Mouse (Mus musculus) liver, embryonic 12.5 days (tissue): ENCODE measurements around the gene Tmem235. TPM values are rescaled to one million over a fixed set of nuclear protein-coding genes. Genes with fewer than 3 reads are reported as not detected.

Source experiments
- ATAC-seq: fragments of 200-750 bp; cut with Nextera tagmentation; 2 replicates; pipeline ENCODE4 v1.8.0; 2017; ENCODE audit warnings: moderate number of reproducible peaks, mild to moderate bottlenecking, moderate library complexity
- H3K27ac ChIP-seq: fragments of 300-500 bp; sonication (generic); 2 replicates; pipeline ENCODE4 v1.5.1; 2016; ENCODE audit warnings: mild to moderate bottlenecking
- H3K27me3 ChIP-seq: fragments of 300-500 bp; sonication (generic); replicated peaks from 2 replicates; pipeline ENCODE4 v1.6.1; 2016; ENCODE audit warnings: mild to moderate bottlenecking, moderate library complexity
- H3K36me3 ChIP-seq: fragments of 300-500 bp; sonication (generic); 2 replicates; pipeline ENCODE4 v1.6.1; 2016; ENCODE audit warnings: mild to moderate bottlenecking, moderate library complexity
- H3K4me1 ChIP-seq: fragments of 300-500 bp; sonication (generic); 2 replicates; pipeline ENCODE4 v1.6.1; 2016
- H3K4me2 ChIP-seq: fragments of 300-500 bp; sonication (generic); 2 replicates; pipeline ENCODE4 v1.6.1; 2016; ENCODE audit warnings: mild to moderate bottlenecking, moderate library complexity
- H3K4me3 ChIP-seq: fragments of 300-500 bp; sonication (generic); 2 replicates; pipeline ENCODE4 v1.5.1; 2016; ENCODE audit warnings: mild to moderate bottlenecking, moderate library complexity
- H3K9ac ChIP-seq: fragments of 300-500 bp; sonication (generic); 2 replicates; pipeline ENCODE4 v1.6.1; 2016; ENCODE audit warnings: mild to moderate bottlenecking, moderate library complexity
- H3K9me3 ChIP-seq: fragments of 300-500 bp; sonication (generic); replicated peaks from 2 replicates; pipeline ENCODE4 v1.6.1; 2016; ENCODE audit warnings: mild to moderate bottlenecking, moderate library complexity
- WGBS: fragments of 180-500 bp; shearing (Covaris S2); methylation state at CpG from one replicate; pipeline ENCODE4 v1.1.7; 2016; ENCODE audit not compliant: insufficient replicate concordance; 5-methylcytosine and 5-hydroxymethylcytosine counted together
- polyA plus RNA-seq: library from polyadenylated mRNA; unstranded; fragments of >200 nt; fragmentation: Nextera tagmentation; extraction: Ambion mirVana; gene quantifications from 2 replicates; pipeline ENCODE4 v1.2.1, GENCODE M21; 2016

Tmem235 gene
- polyA plus RNA-seq, 1 experiment from 2014 or later = not detected

- peak overlapping the region; percentile 59 for H3K4me2 ChIP-seq
- no peaks in the 10 kb centered on the region for H3K36me3 ChIP-seq
- 25% methylated on average over 13 of the region's 13 CpGs for WGBS
- no peak overlapping the region; the same call in 1 of the 2 replicates for H3K9ac ChIP-seq
- peaks cover 92% of the 10 kb centered on the region for H3K4me1 ChIP-seq
- H3K4me3 ChIP-seq = 0 out of 2 replicates have a peak overlapping the region, but pooled peaks have one; percentile 3
- no peaks in the 10 kb centered on the region for H3K27me3 ChIP-seq
- no peaks in the 10 kb centered on the region for H3K9me3 ChIP-seq
- H3K27ac ChIP-seq = peak overlapping the region; percentile 93
- ATAC-seq = no peak
Observed at GRCm38 (mm10) chr11:117836306-117836705, 24.2 kb upstream of the Tmem235 start.

DNA sequence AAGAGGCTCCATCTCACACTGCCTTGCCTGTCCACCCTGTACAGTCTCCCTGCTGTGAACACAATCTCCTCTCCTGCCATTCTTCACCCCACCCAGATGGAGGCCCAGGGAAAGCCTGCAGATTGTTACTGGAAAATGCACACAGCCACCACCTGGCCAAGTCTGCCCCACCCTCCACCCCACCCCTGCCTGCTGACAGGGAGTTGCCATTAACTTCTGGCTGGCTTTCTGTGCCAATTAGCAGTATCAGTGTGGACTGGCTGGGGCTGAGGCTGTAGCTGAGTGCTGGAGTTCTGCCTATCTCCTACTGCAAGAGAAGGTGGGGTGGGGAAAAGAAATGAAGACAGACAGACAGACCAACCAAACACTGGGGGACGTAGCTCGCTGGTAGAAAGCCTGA is 22.0 kb upstream of the Tmem235 start:
- Histone ChIP-seq H3K9ac (peak overlapping the region; percentile 45), H3K27me3 (no peaks in the 10 kb centered on the region), H3K9me3 (no peaks in the 10 kb centered on the region), H3K27ac (peak overlapping the region; percentile 93), H3K4me2 (peak overlapping the region; percentile 57), H3K4me1 (peaks cover 74% of the 10 kb centered on the region), H3K36me3 (no peaks in the 10 kb centered on the region), H3K4me3 (no peak overlapping the region)
- peak; percentile 98 for ATAC-seq
- WGBS = 31% methylated on average over 2 of the region's 2 CpGs

- Histone ChIP-seq H3K9me3 (no peaks in the 10 kb centered on the region), H3K4me1 (peaks cover 70% of the 10 kb centered on the region), H3K4me3 (no peak overlapping the region), H3K4me2 (peak overlapping the region; percentile 57), H3K36me3 (no peaks in the 10 kb centered on the region), H3K27me3 (no peaks in the 10 kb centered on the region), H3K27ac (peak overlapping the region; percentile 93), H3K9ac (peak overlapping the region; percentile 45)
- 43% methylated on average over 1 of the region's 1 CpGs for WGBS
- no peak for ATAC-seq
Observed at GRCm38 (mm10) chr11:117839021-117839420, 21.5 kb upstream of the Tmem235 start.

DNA sequence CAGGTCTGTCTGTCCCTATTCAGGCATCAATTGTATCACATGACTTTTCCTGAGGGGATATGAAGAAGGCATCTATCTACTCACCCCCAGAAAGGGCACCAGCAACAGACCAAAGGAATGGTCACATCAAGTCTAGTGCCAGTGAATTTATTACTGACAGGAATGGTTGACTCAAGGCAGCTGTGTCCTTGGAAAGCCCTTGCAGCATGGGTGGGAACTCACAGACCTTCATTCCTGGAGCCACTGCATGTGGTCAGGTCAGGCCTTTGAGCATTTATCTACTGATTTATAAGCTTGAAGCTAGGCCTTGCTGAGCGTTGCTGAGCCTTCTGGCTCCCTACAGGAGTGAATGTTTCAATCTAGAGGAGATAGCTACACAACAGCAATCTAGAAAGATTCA is 19.6 kb upstream of the Tmem235 start:
- no peaks in the 10 kb centered on the region for H3K36me3 ChIP-seq
- no peaks in the 10 kb centered on the region for H3K27me3 ChIP-seq
- no peak overlapping the region for H3K4me3 ChIP-seq
- ATAC-seq = no peak
- H3K27ac ChIP-seq = peak overlapping the region; percentile 57
- no peak overlapping the region for H3K4me2 ChIP-seq
- H3K9ac ChIP-seq = peak overlapping the region; percentile 37; the same call in 1 of the 2 replicates
- H3K4me1 ChIP-seq = peaks cover 59% of the 10 kb centered on the region
- WGBS = 59% methylated on average over 1 of the region's 1 CpGs
- no peaks in the 10 kb centered on the region for H3K9me3 ChIP-seq

GRCm38 (mm10) chr11:117843434-117843833 is 17.1 kb upstream of the Tmem235 start:
- peaks cover 56% of the 10 kb centered on the region for H3K4me1 ChIP-seq

DNA sequence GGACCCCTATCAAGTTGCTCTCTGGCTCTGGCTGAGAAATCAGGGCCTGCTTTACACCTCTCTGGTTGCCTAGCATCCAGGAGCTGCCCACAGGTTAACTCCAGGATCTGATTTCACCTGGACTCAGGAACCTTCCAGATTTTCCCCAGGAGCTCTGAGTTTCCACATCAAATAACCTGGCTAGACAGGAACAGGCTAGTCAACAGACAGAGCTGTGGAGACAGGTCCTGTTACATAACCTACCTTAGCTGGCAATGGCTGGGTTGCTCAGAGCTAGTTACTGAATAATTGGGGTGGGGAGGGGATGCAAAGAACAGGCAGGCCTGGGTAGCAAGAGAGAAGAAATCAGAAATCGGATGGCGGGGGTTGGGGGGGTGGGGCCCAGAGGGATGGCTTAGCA is 15.6 kb upstream of the Tmem235 start:
- H3K9ac ChIP-seq = no peak overlapping the region
- peak overlapping the region; percentile 57 for H3K27ac ChIP-seq
- H3K4me3 ChIP-seq = no peak overlapping the region
- 45% methylated on average over 2 of the region's 2 CpGs for WGBS
- H3K9me3 ChIP-seq = no peaks in the 10 kb centered on the region
- H3K36me3 ChIP-seq = no peaks in the 10 kb centered on the region
- ATAC-seq = no peak
- H3K4me1 ChIP-seq = peaks cover 44% of the 10 kb centered on the region
- H3K4me2 ChIP-seq = no peak overlapping the region
- H3K27me3 ChIP-seq = no peaks in the 10 kb centered on the region

More at GRCm38 (mm10) chr11:117843434-117843833, 17.1 kb upstream of the Tmem235 start:
- ATAC-seq = no peak
- Histone ChIP-seq H3K4me3 (no peak overlapping the region), H3K9ac (no peak overlapping the region), H3K36me3 (no peaks in the 10 kb centered on the region), H3K9me3 (no peaks in the 10 kb centered on the region), H3K27me3 (no peaks in the 10 kb centered on the region), H3K4me2 (no peak overlapping the region), H3K27ac (no peak overlapping the region)
- 61% methylated on average over 2 of the region's 2 CpGs for WGBS

DNA sequence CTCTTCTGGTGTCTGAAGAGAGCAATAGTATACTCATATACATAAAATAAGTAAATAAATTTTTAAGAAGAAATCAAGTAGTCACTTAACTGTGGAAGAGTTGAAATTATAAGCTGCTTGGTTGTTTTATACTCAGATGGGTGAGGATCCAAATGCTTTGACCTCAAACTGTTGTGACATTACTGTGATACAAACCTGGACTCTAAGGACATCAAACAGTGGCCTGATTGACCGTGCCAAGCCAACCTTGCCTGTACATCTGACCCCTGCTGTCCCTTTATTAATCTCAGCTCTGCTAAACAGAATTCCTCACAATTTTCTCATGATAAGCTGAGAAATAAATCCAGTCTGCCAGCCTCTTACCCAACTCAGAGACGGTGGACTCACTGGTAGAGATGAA is 14.9 kb upstream of the Tmem235 start:
- H3K9ac ChIP-seq = no peak overlapping the region
- H3K27me3 ChIP-seq = no peaks in the 10 kb centered on the region
- peaks cover 44% of the 10 kb centered on the region for H3K4me1 ChIP-seq
- no peaks in the 10 kb centered on the region for H3K9me3 ChIP-seq
- H3K4me2 ChIP-seq = no peak overlapping the region
- peaks cover 5% of the 10 kb centered on the region for H3K36me3 ChIP-seq
- ATAC-seq = no peak
- H3K4me3 ChIP-seq = no peak overlapping the region
- H3K27ac ChIP-seq = no peak overlapping the region
- 58% methylated on average over 2 of the region's 2 CpGs for WGBS

GRCm38 (mm10) chr11:117846640-117847039 is 13.9 kb upstream of the Tmem235 start:
- H3K9ac ChIP-seq = no peak overlapping the region
- H3K4me2 ChIP-seq = no peak overlapping the region
- H3K36me3 ChIP-seq = peaks cover 14% of the 10 kb centered on the region
- peaks cover 45% of the 10 kb centered on the region for H3K4me1 ChIP-seq
- peak overlapping the region; percentile 62; the same call in 1 of the 2 replicates for H3K27ac ChIP-seq
- H3K27me3 ChIP-seq = no peaks in the 10 kb centered on the region
- WGBS = 48% methylated on average over 5 of the region's 5 CpGs
- H3K4me3 ChIP-seq = no peak overlapping the region
- ATAC-seq = no peak
- H3K9me3 ChIP-seq = no peaks in the 10 kb centered on the region

- peaks cover 24% of the 10 kb centered on the region for H3K36me3 ChIP-seq
- H3K27ac ChIP-seq = peak overlapping the region; percentile 91
- H3K4me2 ChIP-seq = peak overlapping the region; percentile 87
- no peak for ATAC-seq
- peaks cover 53% of the 10 kb centered on the region for H3K4me1 ChIP-seq
- no peaks in the 10 kb centered on the region for H3K27me3 ChIP-seq
- peak overlapping the region; percentile 87 for H3K4me3 ChIP-seq
- peak overlapping the region; percentile 92 for H3K9ac ChIP-seq
- H3K9me3 ChIP-seq = no peaks in the 10 kb centered on the region
- 65% methylated on average over 7 of the region's 7 CpGs for WGBS
Observed at GRCm38 (mm10) chr11:117847593-117848215, 12.8 kb upstream of the Tmem235 start.

DNA sequence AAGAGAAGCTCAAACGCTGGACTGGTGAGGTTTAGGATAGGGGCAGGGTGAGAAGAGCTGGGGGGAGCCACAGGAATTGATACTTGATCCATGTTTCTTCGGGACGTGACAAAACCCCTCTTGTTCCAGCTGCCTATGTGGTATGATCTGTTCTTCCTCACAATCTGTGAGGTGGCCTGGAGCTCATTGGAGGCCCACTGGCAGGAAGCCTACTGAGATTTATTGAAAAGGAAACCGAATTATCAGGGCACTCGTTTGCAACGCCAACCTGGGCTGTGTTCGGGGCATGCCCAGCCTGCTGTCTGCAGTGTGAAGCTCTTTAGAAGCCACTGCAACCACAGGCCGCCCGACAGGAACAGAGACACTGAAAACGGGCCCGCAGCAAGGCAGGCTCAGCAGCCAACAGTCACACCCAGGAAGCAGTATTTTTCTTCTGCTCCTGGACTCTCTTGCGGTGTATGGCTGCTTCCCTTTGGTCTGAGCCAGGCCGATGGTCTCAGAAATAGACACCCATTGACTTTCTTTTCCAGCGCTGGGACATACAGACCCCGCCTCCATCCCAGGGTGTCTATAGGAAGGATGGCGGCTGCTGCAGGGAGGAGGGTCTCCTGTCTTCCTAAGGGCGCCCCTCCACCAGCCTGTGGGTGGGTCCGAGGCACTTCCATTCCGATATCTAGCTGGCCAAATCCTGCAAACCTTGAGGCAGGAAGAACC is 12.1 kb upstream of the Tmem235 start:
- peaks cover 53% of the 10 kb centered on the region for H3K4me1 ChIP-seq
- H3K27me3 ChIP-seq = no peaks in the 10 kb centered on the region
- H3K4me2 ChIP-seq = peak overlapping the region; percentile 87
- peak overlapping the region; percentile 92 for H3K9ac ChIP-seq
- peak overlapping the region; percentile 87 for H3K4me3 ChIP-seq
- peaks cover 31% of the 10 kb centered on the region for H3K36me3 ChIP-seq
- peak overlapping the region; percentile 91 for H3K27ac ChIP-seq
- WGBS = 8% methylated on average over 19 of the region's 19 CpGs
- ATAC-seq = peak; percentile 53
- H3K9me3 ChIP-seq = no peaks in the 10 kb centered on the region

DNA sequence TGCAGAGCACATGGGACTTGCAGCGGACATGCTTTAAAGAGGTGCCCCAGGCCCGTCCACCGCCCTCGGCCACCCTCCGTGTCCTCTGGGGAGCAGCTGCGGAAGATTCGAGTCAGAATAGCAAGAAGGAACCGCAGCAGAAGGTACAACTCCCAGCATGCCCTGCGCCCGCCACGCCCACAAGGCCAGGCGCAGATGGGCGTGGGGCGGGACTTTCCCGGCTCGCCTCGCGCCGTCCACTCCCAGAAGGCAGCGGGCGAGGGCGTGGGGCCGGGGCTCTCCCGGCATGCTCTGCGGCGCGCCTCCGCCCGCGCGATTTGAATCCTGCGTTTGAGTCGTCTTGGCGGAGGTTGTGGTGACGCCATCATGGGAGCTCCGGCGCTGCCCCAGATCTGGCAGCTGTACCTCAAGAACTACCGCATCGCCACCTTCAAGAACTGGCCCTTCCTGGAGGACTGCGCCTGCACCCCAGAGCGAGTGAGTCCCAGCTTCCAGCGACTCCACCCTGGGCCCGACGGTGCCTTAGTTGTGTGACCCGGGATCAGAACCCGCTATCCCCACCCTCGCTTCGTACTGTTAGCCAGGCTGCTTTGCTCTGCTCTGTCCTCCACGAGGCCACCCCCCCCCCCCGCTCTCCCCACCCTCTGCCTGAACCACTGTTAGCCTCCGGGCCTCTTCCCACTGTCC is 11.4 kb upstream of the Tmem235 start, which contains the start of gene Birc5:
Gene Birc5, plus strand, starts transcription at position 267 of the 687 bp plus-strand sequence.
- 1% methylated on average over 51 of the region's 51 CpGs for WGBS
- no peaks in the 10 kb centered on the region for H3K27me3 ChIP-seq
- peak within 1 kb of the TSS; percentile 92 for H3K9ac ChIP-seq
- no peaks in the 10 kb centered on the region for H3K9me3 ChIP-seq
- H3K4me2 ChIP-seq = peak within 1 kb of the TSS; percentile 87
- H3K36me3 ChIP-seq = peaks cover 38% of the 10 kb centered on the region
- peaks cover 53% of the 10 kb centered on the region for H3K4me1 ChIP-seq
- peak within 1 kb of the TSS; percentile 91 for H3K27ac ChIP-seq
- ATAC-seq = peak; percentile 87
- peak within 1 kb of the TSS; percentile 87 for H3K4me3 ChIP-seq

DNA sequence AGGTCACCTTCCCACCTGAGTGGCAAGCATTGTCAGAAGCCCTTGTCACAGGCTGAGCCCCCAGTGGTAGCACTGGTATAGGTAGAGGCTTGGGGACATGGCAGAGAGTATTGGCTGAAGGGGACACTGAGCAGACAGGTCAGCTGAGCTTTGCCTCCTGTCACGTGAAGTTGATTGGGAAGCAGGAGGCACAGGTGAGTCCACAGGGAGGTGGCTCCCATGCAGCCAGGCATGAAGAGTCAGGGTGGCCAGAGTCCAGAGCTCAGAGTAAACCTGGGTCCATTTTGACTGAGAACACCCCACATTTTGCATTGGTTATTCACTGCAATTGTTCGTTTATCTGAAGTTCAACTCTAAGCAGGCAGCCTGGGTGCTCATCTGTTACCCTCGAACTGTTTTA is 7.7 kb upstream of the Tmem235 start:
- Histone ChIP-seq H3K27ac (no peak overlapping the region), H3K4me3 (no peak overlapping the region), H3K4me2 (no peak overlapping the region), H3K9me3 (no peaks in the 10 kb centered on the region; the same call in 1 of the 2 replicates), H3K27me3 (no peaks in the 10 kb centered on the region), H3K36me3 (peaks cover 75% of the 10 kb centered on the region), H3K9ac (no peak overlapping the region), H3K4me1 (peaks cover 33% of the 10 kb centered on the region)
- WGBS = 87% methylated on average over 3 of the region's 3 CpGs
- ATAC-seq = no peak
